Mouse (Mus musculus) CH12.LX (cell line): ENCODE measurements at regions not wholly inside any gene's neighbourhood (a gene's known extent, or its start where the extent isn't known, plus 50 kb on each side); places are given as distances from the start of the nearest gene placed in this dataset.

Source experiments
- DNase-seq: peaks from one replicate; pipeline ENCODE4 v3.0.0-alpha.2; 2013; ENCODE audit errors: extremely low read depth
- H3K27ac ChIP-seq: 2 replicates; pipeline ENCODE4 v1.5.1; 2012; ENCODE audit warnings: low read depth, mild to moderate bottlenecking, control low read depth, moderate library complexity; ENCODE audit not compliant: insufficient read depth
- H3K27me3 ChIP-seq: replicated peaks from 2 replicates; pipeline ENCODE3; 2012; ENCODE audit warnings: inconsistent platforms
- H3K36me3 ChIP-seq, 2 experiments: replicated peaks in 1 of 2; 2 replicates each; pipeline versions ENCODE3 to v1.6.1; 2012; ENCODE audit warnings: inconsistent platforms in 1 of 2, low read length in 1 of 2, mild to moderate bottlenecking in 1 of 2, mixed read lengths in 1 of 2, moderate library complexity in 1 of 2; ENCODE audit not compliant: control insufficient read depth in 1 of 2, insufficient read depth in 1 of 2
- H3K4me1 ChIP-seq, 2 experiments: 2 replicates each; pipeline ENCODE4 v1.6.1; 2012; ENCODE audit warnings: inconsistent platforms in 1 of 2, moderate library complexity in 1 of 2; ENCODE audit not compliant: insufficient read depth in 2 of 2, control insufficient read depth in 1 of 2
- H3K4me2 ChIP-seq: 2 replicates; pipeline ENCODE4 v1.6.1; 2012; ENCODE audit warnings: low read depth, mild to moderate bottlenecking, control low read depth; ENCODE audit not compliant: poor library complexity, insufficient read depth, severe bottlenecking
- H3K4me3 ChIP-seq, 3 experiments: fragments of 150-350 bp in 1 of 3; sonication (generic) in 1 of 3; replicated peaks in 1 of 3; 2 replicates each; pipeline versions ENCODE3 to v1.5.1; 2011 to 2012; ENCODE audit warnings: low read depth in 2 of 3, low read length in 2 of 3, mild to moderate bottlenecking in 2 of 3, moderate library complexity in 2 of 3, control low read depth in 1 of 3, improper control_type of control experiment in 1 of 3, inconsistent platforms in 1 of 3, mixed read lengths in 1 of 3; ENCODE audit not compliant: poor library complexity in 1 of 3
- H3K79me2 ChIP-seq: replicated peaks from 2 replicates; pipeline ENCODE4 v1.6.1; 2012; ENCODE audit warnings: mild to moderate bottlenecking, moderate library complexity; ENCODE audit not compliant: control insufficient read depth, poor library complexity, insufficient read depth, severe bottlenecking; ENCODE audit errors: extremely low read depth
- H3K9ac ChIP-seq: 2 replicates; pipeline ENCODE4 v1.6.1; 2012; ENCODE audit warnings: low read depth, mild to moderate bottlenecking, control low read depth, moderate library complexity; ENCODE audit not compliant: insufficient read depth
- H3K9me3 ChIP-seq: replicated peaks from 2 replicates; pipeline ENCODE3; 2012; ENCODE audit warnings: low read length, inconsistent platforms, mixed read lengths
- EP300 ChIP-seq: IDR thresholded peaks from 2 replicates; pipeline ENCODE4 v1.6.1; 2011; ENCODE audit warnings: low read length, improper control_type of control experiment
- ETS1 ChIP-seq: conservative IDR thresholded peaks from 2 replicates; pipeline ENCODE4 v1.6.1; 2012; ENCODE audit warnings: low read depth, mild to moderate bottlenecking, inconsistent platforms, low read length, improper control_type of control experiment, moderate library complexity
- GABPA ChIP-seq: IDR thresholded peaks from 2 replicates; pipeline ENCODE4 v1.6.1; 2012; ENCODE audit warnings: low read depth, low read length, improper control_type of control experiment, inconsistent platforms; ENCODE audit not compliant: insufficient replicate concordance
- HCFC1 ChIP-seq: IDR thresholded peaks from 2 replicates; pipeline ENCODE4 v1.6.1; 2012; ENCODE audit warnings: low read depth, mild to moderate bottlenecking, inconsistent platforms, low read length, improper control_type of control experiment
- IRF4 ChIP-seq: IDR thresholded peaks from 2 replicates; pipeline ENCODE4 v1.6.1; 2014; ENCODE audit warnings: low read depth, mild to moderate bottlenecking, inconsistent platforms, low read length, improper control_type of control experiment
- JUND ChIP-seq: conservative IDR thresholded peaks from 2 replicates; pipeline ENCODE4 v1.6.1; 2011; ENCODE audit warnings: low read depth, low read length, improper control_type of control experiment
- MAZ ChIP-seq: IDR thresholded peaks from 2 replicates; pipeline ENCODE4 v1.6.1; 2012; ENCODE audit warnings: low read depth, mild to moderate bottlenecking, inconsistent platforms, low read length, improper control_type of control experiment, moderate library complexity
- MEF2A ChIP-seq: IDR thresholded peaks from 2 replicates; pipeline ENCODE4 v1.6.1; 2014; ENCODE audit warnings: low read depth, mild to moderate bottlenecking, inconsistent platforms, low read length, improper control_type of control experiment, borderline replicate concordance
- MXI1 ChIP-seq: IDR thresholded peaks from 2 replicates; pipeline ENCODE4 v1.6.1; 2011; ENCODE audit warnings: mild to moderate bottlenecking, low read depth, low read length, improper control_type of control experiment
- MYC ChIP-seq: IDR thresholded peaks from 2 replicates; pipeline ENCODE4 v1.6.1; 2011; ENCODE audit warnings: low read depth, mild to moderate bottlenecking, improper control_type of control experiment, low read length
- NELFE ChIP-seq: IDR thresholded peaks from 2 replicates; pipeline ENCODE4 v1.6.1; 2011; ENCODE audit warnings: low read depth, low read length, improper control_type of control experiment
- NRF1 ChIP-seq: IDR thresholded peaks from 2 replicates; pipeline ENCODE4 v1.6.1; 2014; ENCODE audit warnings: low read depth, mild to moderate bottlenecking, inconsistent platforms, low read length, improper control_type of control experiment, moderate library complexity
- PAX5 ChIP-seq: IDR thresholded peaks from 2 replicates; pipeline ENCODE4 v1.6.1; 2012; ENCODE audit warnings: low read length, inconsistent platforms, mixed read lengths
- POLR2AphosphoS2 ChIP-seq: IDR thresholded peaks from 2 replicates; pipeline ENCODE4 v1.6.1; 2011; ENCODE audit warnings: low read depth, low read length, improper control_type of control experiment
- RCOR1 ChIP-seq: conservative IDR thresholded peaks from 2 replicates; pipeline ENCODE4 v1.6.1; 2012; ENCODE audit warnings: low read depth, mild to moderate bottlenecking, inconsistent platforms, low read length, improper control_type of control experiment
- SIN3A ChIP-seq: IDR thresholded peaks from 2 replicates; pipeline ENCODE4 v1.6.1; 2012; ENCODE audit warnings: low read length, improper control_type of control experiment, inconsistent platforms
- TCF12 ChIP-seq: IDR thresholded peaks from 2 replicates; pipeline ENCODE4 v1.6.1; 2014; ENCODE audit warnings: low read depth, mild to moderate bottlenecking, inconsistent platforms, low read length, improper control_type of control experiment
- USF1 ChIP-seq: IDR thresholded peaks from 2 replicates; pipeline ENCODE4 v1.6.1; 2014; ENCODE audit warnings: low read depth, mild to moderate bottlenecking, inconsistent platforms, low read length, improper control_type of control experiment
- USF2 ChIP-seq: conservative IDR thresholded peaks from 2 replicates; pipeline ENCODE4 v1.6.1; 2011; ENCODE audit warnings: low read depth, low read length, improper control_type of control experiment
- ZKSCAN1 ChIP-seq: IDR thresholded peaks from 2 replicates; pipeline ENCODE4 v1.6.1; 2012; ENCODE audit warnings: low read depth, inconsistent platforms, low read length, improper control_type of control experiment, borderline replicate concordance
- ZNF384 ChIP-seq: IDR thresholded peaks from 2 replicates; pipeline ENCODE4 v1.6.1; 2012; ENCODE audit warnings: low read depth, low read length, improper control_type of control experiment, inconsistent platforms
- dilution Hi-C: fragments of 300-500 bp; cut with MboI; formaldehyde crosslinking; loops from 2 replicates; pipeline ENCODE4 v1.14.3; 2020; ENCODE audit warnings: low sequenced_read_pairs; ENCODE audit not compliant: extremely low pct_unique_long_range_greater_than_20kb, extremely low pct_ligation_motif_present
- in situ Hi-C: fragments of 300-500 bp; cut with MboI; formaldehyde crosslinking; loops from 3 replicates; pipeline ENCODE4 v1.14.3; 2019; ENCODE audit warnings: low sequenced_read_pairs, low pct_ligation_motif_present, low pct_unique_long_range_greater_than_20kb, mixed read lengths

DNA sequence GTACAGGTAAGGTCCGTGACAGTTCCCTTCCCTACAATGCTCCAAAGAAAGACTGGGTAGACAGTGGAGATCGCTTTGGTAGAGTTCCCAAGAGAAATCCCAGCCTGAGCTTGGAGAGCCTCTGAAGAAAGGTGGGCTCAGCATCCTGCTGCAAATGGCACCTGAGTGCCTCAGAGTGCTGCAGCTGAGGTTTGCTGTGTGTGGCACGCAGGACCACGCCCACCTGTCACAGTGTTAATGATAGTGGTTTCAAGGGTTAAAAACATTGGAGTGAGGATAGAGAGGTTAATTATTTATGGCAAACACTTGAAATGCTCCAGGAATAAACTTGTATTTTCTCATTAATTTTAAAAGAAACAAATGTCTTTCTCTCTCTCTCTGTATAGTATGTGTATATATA is 137.2 kb upstream of the Klf12 start:
- dilution Hi-C loops: no loop called here
- H3K9ac ChIP-seq: no peak overlapping the region
- H3K27me3 ChIP-seq: no peaks in the 10 kb centered on the region
- in situ Hi-C loops: no loop called here
- H3K9me3 ChIP-seq: no peaks in the 10 kb centered on the region
- no peak for DNase-seq
- H3K4me3 ChIP-seq: no peak overlapping the region
- H3K4me2 ChIP-seq: no peak overlapping the region
- TF ChIP-seq GABPA (no peak), MEF2A (no peak), USF1 (no peak), MAZ (no peak), ETS1 (no peak)
- H3K27ac ChIP-seq: no peak overlapping the region
- H3K4me1 ChIP-seq: 0 out of 4 replicates have a peak, but pooled peaks cover 0 to 3% of the 10 kb centered on the region in 2 experiments
- no peaks in the 10 kb centered on the region for H3K79me2 ChIP-seq
- no peaks in the 10 kb centered on the region for H3K36me3 ChIP-seq

DNA sequence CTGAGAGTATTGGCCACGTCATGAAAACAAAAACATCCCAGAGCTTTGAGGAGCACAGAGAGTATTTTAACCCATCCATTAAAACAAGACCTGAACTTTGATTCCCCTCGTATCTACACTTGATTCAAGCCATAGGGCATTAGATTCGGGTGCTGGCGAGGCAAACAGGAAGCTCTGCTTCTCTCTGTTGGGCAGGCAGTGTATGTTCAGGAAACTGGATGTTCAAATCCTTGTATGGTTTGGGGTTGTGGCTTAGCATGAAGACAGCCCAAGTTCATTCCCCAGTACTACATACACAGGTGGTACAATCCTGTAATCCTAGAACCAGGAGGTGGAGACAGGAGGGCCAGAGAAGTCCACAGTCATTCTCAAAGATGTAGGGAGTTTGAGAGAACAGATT is 130.6 kb upstream of the Klf12 start:
- in situ Hi-C loops (no loop called here), dilution Hi-C loops (no loop called here)
- H3K9ac ChIP-seq: peak overlapping the region; percentile 63; the same call in 1 of the 2 replicates

DNA sequence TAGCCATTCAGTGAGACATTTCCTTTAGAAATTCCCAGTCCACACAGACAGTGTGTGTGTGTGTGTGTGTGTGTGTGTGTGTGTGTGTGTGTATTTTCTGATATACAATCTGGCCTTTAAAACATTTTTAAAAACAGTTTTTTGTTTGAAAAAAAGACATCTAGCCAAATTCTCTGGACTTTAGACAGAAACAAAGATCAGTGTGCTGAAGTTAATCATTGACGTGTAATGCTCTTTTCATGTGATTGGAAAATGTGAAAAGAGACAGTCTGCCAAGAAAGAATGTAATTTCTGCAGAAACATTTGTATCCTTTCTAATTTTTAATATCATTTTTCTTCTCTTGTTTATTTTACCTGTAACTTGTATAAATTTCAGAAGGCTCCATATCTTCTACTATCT is 127.7 kb upstream of the Klf12 start:
- peaks cover 2 to 5% of the 10 kb centered on the region in 2 experiments; a peak in 2 of 4 replicates for H3K4me1 ChIP-seq
- no peak for DNase-seq
- no peaks in the 10 kb centered on the region for H3K79me2 ChIP-seq
- no peak overlapping the region for H3K9ac ChIP-seq
- no peaks in the 10 kb centered on the region for H3K9me3 ChIP-seq
- dilution Hi-C loops: no loop called here
- H3K4me3 ChIP-seq: no peak overlapping the region
- no peak overlapping the region for H3K27ac ChIP-seq
- no peak overlapping the region for H3K4me2 ChIP-seq
- no peak for TF ChIP-seq TCF12
- no peak for TF ChIP-seq ZNF384
- no peak for TF ChIP-seq HCFC1
- TF ChIP-seq NELFE: no peak
- no peak for TF ChIP-seq NRF1
- TF ChIP-seq MXI1: no peak
- no peak for TF ChIP-seq IRF4
- TF ChIP-seq JUND: no peak
- TF ChIP-seq MAZ: no peak
- no peak for TF ChIP-seq POLR2AphosphoS2
- no peak for TF ChIP-seq SIN3A
- no peak for TF ChIP-seq ZKSCAN1
- no peak for TF ChIP-seq EP300
- TF ChIP-seq MYC: no peak
- TF ChIP-seq PAX5: no peak
- TF ChIP-seq, all 38 proteins: peak for 0
- Histone ChIP-seq H3K27me3 (no peaks in the 10 kb centered on the region), H3K36me3 (no peaks in the 10 kb centered on the region)
- in situ Hi-C loops: no loop called here

More for the DNA sequence above, 130.6 kb upstream of the Klf12 start:
- Histone ChIP-seq H3K36me3 (no peaks in the 10 kb centered on the region), H3K4me1 (peaks cover 0 to 2% of the 10 kb centered on the region in 2 experiments; a peak in 1 of 4 replicates), H3K27me3 (no peaks in the 10 kb centered on the region), H3K9me3 (no peaks in the 10 kb centered on the region), H3K79me2 (no peaks in the 10 kb centered on the region), H3K4me2 (peak overlapping the region; percentile 93), H3K4me3 (no peak overlapping the region), H3K27ac (no peak overlapping the region)
- no peak for TF ChIP-seq MYC
- TF ChIP-seq USF2: no peak
- no peak for TF ChIP-seq EP300
- no peak for TF ChIP-seq RCOR1
- no peak for DNase-seq
